Mouse (Mus musculus) hindbrain, embryonic 12.5 days (tissue): ENCODE results near the gene Pcdh15. TPM values are rescaled to one million over a fixed set of nuclear protein-coding genes. Genes with fewer than 3 reads are reported as not detected.

ENCODE experiments used
- ATAC-seq: fragments of 200-750 bp; cut with Nextera tagmentation; 2 replicates; pipeline ENCODE4 v1.8.0; 2017; ENCODE audit warnings: moderate TSS enrichment; ENCODE audit not compliant: low FRiP score
- H3K27ac ChIP-seq: fragments of 300-500 bp; sonication (generic); 2 replicates; pipeline ENCODE4 v1.5.1; 2016; ENCODE audit warnings: mild to moderate bottlenecking
- H3K27me3 ChIP-seq: fragments of 300-500 bp; sonication (generic); 2 replicates; pipeline ENCODE4 v1.6.1; 2016; ENCODE audit warnings: mild to moderate bottlenecking
- H3K36me3 ChIP-seq: fragments of 300-500 bp; sonication (generic); 2 replicates; pipeline ENCODE4 v1.6.1; 2016; ENCODE audit warnings: mild to moderate bottlenecking
- H3K4me1 ChIP-seq: fragments of 300-500 bp; sonication (generic); 2 replicates; pipeline ENCODE4 v1.6.1; 2016
- H3K4me2 ChIP-seq: fragments of 300-500 bp; sonication (generic); replicated peaks from 2 replicates; pipeline ENCODE4 v1.6.1; 2016; ENCODE audit warnings: mild to moderate bottlenecking
- H3K4me3 ChIP-seq: fragments of 300-500 bp; sonication (generic); 2 replicates; pipeline ENCODE4 v1.5.1; 2016; ENCODE audit warnings: mild to moderate bottlenecking
- H3K9ac ChIP-seq: fragments of 300-500 bp; sonication (generic); 2 replicates; pipeline ENCODE4 v1.6.1; 2016; ENCODE audit warnings: mild to moderate bottlenecking, moderate library complexity
- H3K9me3 ChIP-seq: fragments of 300-500 bp; sonication (generic); replicated peaks from 2 replicates; pipeline ENCODE4 v1.6.1; 2016; ENCODE audit warnings: mild to moderate bottlenecking
- WGBS: fragments of 180-500 bp; shearing (Covaris S2); methylation state at CpG from one replicate; pipeline ENCODE4 v1.1.7; 2016; 5-methylcytosine and 5-hydroxymethylcytosine counted together
- polyA plus RNA-seq: library from polyadenylated mRNA; unstranded; fragments of >200 nt; fragmentation: Nextera tagmentation; extraction: Ambion mirVana; gene quantifications from 2 replicates; pipeline ENCODE4 v1.2.1, GENCODE M21; 2016

Gene Pcdh15
- polyA plus RNA-seq: 4.8 and 4.9 TPM in 2 replicates

GRCm38 (mm10) chr10:73098966-73099845 lies at the start of gene Pcdh15:
Pcdh15 (plus strand) TSS chr10:73099342.
- Histone ChIP-seq H3K4me1 (peaks cover 11% of the 10 kb centered on the region), H3K9ac (peak within 1 kb of the TSS; percentile 55), H3K36me3 (no peaks in the 10 kb centered on the region), H3K27ac (peak within 1 kb of the TSS; percentile 8; the same call in 1 of the 2 replicates), H3K4me2 (peak within 1 kb of the TSS; percentile 83), H3K27me3 (peaks cover 48% of the 10 kb centered on the region), H3K9me3 (no peaks in the 10 kb centered on the region), H3K4me3 (peak within 1 kb of the TSS; percentile 55)
- ATAC-seq: peak; percentile 53
- WGBS: under 1% methylated on average over 78 of the region's 79 CpGs

GRCm38 (mm10) chr10:73052074-73052473 lies 47.1 kb upstream of the Pcdh15 start:
- no peaks in the 10 kb centered on the region for H3K36me3 ChIP-seq
- no peak overlapping the region for H3K9ac ChIP-seq
- no peak overlapping the region for H3K4me3 ChIP-seq
- H3K4me1 ChIP-seq: no peaks in the 10 kb centered on the region
- no peak for ATAC-seq
- no peak overlapping the region for H3K4me2 ChIP-seq
- H3K27ac ChIP-seq: no peak overlapping the region
- H3K27me3 ChIP-seq: no peaks in the 10 kb centered on the region
- 90% methylated on average over 6 of the region's 6 CpGs for WGBS
- H3K9me3 ChIP-seq: no peaks in the 10 kb centered on the region

GRCm38 (mm10) chr10:73059726-73060230 lies 39.4 kb upstream of the Pcdh15 start:
- Histone ChIP-seq H3K27me3 (no peaks in the 10 kb centered on the region), H3K4me1 (no peaks in the 10 kb centered on the region), H3K9me3 (no peaks in the 10 kb centered on the region), H3K4me2 (no peak overlapping the region), H3K9ac (no peak overlapping the region), H3K27ac (no peak overlapping the region), H3K36me3 (no peaks in the 10 kb centered on the region), H3K4me3 (no peak overlapping the region)
- ATAC-seq: no peak
- 86% methylated on average over 2 of the region's 2 CpGs for WGBS

GRCm38 (mm10) chr10:73086703-73087102 lies 12.4 kb upstream of the Pcdh15 start:
- ATAC-seq: no peak
- 73% methylated on average over 5 of the region's 5 CpGs for WGBS
- H3K4me2 ChIP-seq: no peak overlapping the region

GRCm38 (mm10) chr10:73096531-73097135 lies 2.5 kb upstream of the Pcdh15 start:
- ATAC-seq: peak; percentile 68
- Histone ChIP-seq H3K4me3 (peak overlapping the region; percentile 38), H3K27me3 (peaks cover 41% of the 10 kb centered on the region), H3K36me3 (no peaks in the 10 kb centered on the region), H3K27ac (no peak overlapping the region), H3K4me1 (peaks cover 11% of the 10 kb centered on the region), H3K4me2 (peak overlapping the region; percentile 61), H3K9ac (peak overlapping the region; percentile 54), H3K9me3 (no peaks in the 10 kb centered on the region)
- WGBS: under 1% methylated on average over 17 of the region's 17 CpGs

More at GRCm38 (mm10) chr10:73086703-73087102, 12.4 kb upstream of the Pcdh15 start:
- H3K27me3 ChIP-seq: no peaks in the 10 kb centered on the region
- H3K27ac ChIP-seq: no peak overlapping the region
- H3K36me3 ChIP-seq: no peaks in the 10 kb centered on the region
- H3K4me1 ChIP-seq: no peaks in the 10 kb centered on the region
- H3K9ac ChIP-seq: no peak overlapping the region
- no peak overlapping the region for H3K4me3 ChIP-seq
- no peaks in the 10 kb centered on the region for H3K9me3 ChIP-seq

- 2% methylated on average over 7 of the region's 7 CpGs for WGBS
- peak; percentile 53; the same call in 1 of the 2 replicates for ATAC-seq
- Histone ChIP-seq H3K4me1 (peaks cover 11% of the 10 kb centered on the region), H3K9me3 (no peaks in the 10 kb centered on the region), H3K27ac (no peak overlapping the region), H3K27me3 (peaks cover 47% of the 10 kb centered on the region), H3K36me3 (no peaks in the 10 kb centered on the region), H3K4me2 (peak overlapping the region; percentile 61), H3K4me3 (peak overlapping the region; percentile 38), H3K9ac (peak overlapping the region; percentile 54)
Observed at GRCm38 (mm10) chr10:73097176-73097575, 2.0 kb upstream of the Pcdh15 start.

- Histone ChIP-seq H3K4me2 (peak overlapping the region; percentile 61), H3K9me3 (no peaks in the 10 kb centered on the region), H3K4me1 (peaks cover 11% of the 10 kb centered on the region), H3K9ac (no peak overlapping the region), H3K36me3 (no peaks in the 10 kb centered on the region), H3K4me3 (peak overlapping the region; percentile 15; the same call in 1 of the 2 replicates), H3K27ac (no peak overlapping the region), H3K27me3 (peaks cover 48% of the 10 kb centered on the region)
- under 1% methylated on average over 17 of the region's 17 CpGs for WGBS
- peak; percentile 22; the same call in 1 of the 2 replicates for ATAC-seq
Observed at GRCm38 (mm10) chr10:73097979-73098378, 1.2 kb upstream of the Pcdh15 start.

- peaks cover 11% of the 10 kb centered on the region for H3K4me1 ChIP-seq
- H3K4me3 ChIP-seq: peak overlapping the region; percentile 55
- peak overlapping the region; percentile 55 for H3K9ac ChIP-seq
- WGBS: under 1% methylated on average over 37 of the region's 37 CpGs
- peaks cover 48% of the 10 kb centered on the region for H3K27me3 ChIP-seq
- H3K9me3 ChIP-seq: no peaks in the 10 kb centered on the region
- no peaks in the 10 kb centered on the region for H3K36me3 ChIP-seq
- peak overlapping the region; percentile 8; the same call in 1 of the 2 replicates for H3K27ac ChIP-seq
- peak; percentile 71 for ATAC-seq
- peak overlapping the region; percentile 83 for H3K4me2 ChIP-seq
Observed at GRCm38 (mm10) chr10:73099846-73100241, 702 bp downstream of the Pcdh15 start.

- H3K4me1 ChIP-seq: peaks cover 4% of the 10 kb centered on the region
- H3K9ac ChIP-seq: no peak overlapping the region
- H3K9me3 ChIP-seq: no peaks in the 10 kb centered on the region
- 79% methylated on average over 13 of the region's 13 CpGs for WGBS
- H3K4me2 ChIP-seq: no peak overlapping the region
- H3K36me3 ChIP-seq: no peaks in the 10 kb centered on the region
- no peak overlapping the region for H3K4me3 ChIP-seq
- no peak overlapping the region for H3K27ac ChIP-seq
- H3K27me3 ChIP-seq: peaks cover 36% of the 10 kb centered on the region
- no peak for ATAC-seq
Observed at GRCm38 (mm10) chr10:73103383-73103994, 4.3 kb downstream of the Pcdh15 start.

- ATAC-seq: no peak
- Histone ChIP-seq H3K27ac (no peak overlapping the region), H3K36me3 (no peaks in the 10 kb centered on the region), H3K9me3 (no peaks in the 10 kb centered on the region), H3K9ac (no peak overlapping the region), H3K4me1 (no peaks in the 10 kb centered on the region), H3K27me3 (peaks cover 13% of the 10 kb centered on the region), H3K4me2 (no peak overlapping the region), H3K4me3 (no peak overlapping the region)
- 53% methylated on average over 2 of the region's 2 CpGs for WGBS
Observed at GRCm38 (mm10) chr10:73105893-73106292, 6.8 kb downstream of the Pcdh15 start.

GRCm38 (mm10) chr10:73137985-73138384 lies 38.8 kb downstream of the Pcdh15 start:
- Histone ChIP-seq H3K27ac (no peak overlapping the region), H3K4me2 (no peak overlapping the region), H3K9me3 (no peaks in the 10 kb centered on the region), H3K4me3 (no peak overlapping the region), H3K4me1 (no peaks in the 10 kb centered on the region), H3K27me3 (no peaks in the 10 kb centered on the region), H3K36me3 (no peaks in the 10 kb centered on the region), H3K9ac (no peak overlapping the region)
- WGBS: 73% methylated on average over 3 of the region's 3 CpGs
- ATAC-seq: no peak

GRCm38 (mm10) chr10:73147543-73147942 lies 48.4 kb downstream of the Pcdh15 start:
- ATAC-seq: no peak
- Histone ChIP-seq H3K36me3 (no peaks in the 10 kb centered on the region), H3K4me3 (no peak overlapping the region), H3K27me3 (no peaks in the 10 kb centered on the region), H3K9me3 (no peaks in the 10 kb centered on the region), H3K4me2 (no peak overlapping the region), H3K27ac (no peak overlapping the region), H3K4me1 (no peaks in the 10 kb centered on the region), H3K9ac (no peak overlapping the region)
